Mouse (Mus musculus) left cerebral cortex, adult 2 months (tissue): ENCODE measurements around the gene Adgrb3. TPM values are rescaled to one million over a fixed set of nuclear protein-coding genes. Genes with fewer than 3 reads are reported as not detected.

Source experiments
- DNase-seq, 2 experiments: peaks; one replicate each; pipeline ENCODE4 v3.0.0; 2021 to 2022; ENCODE audit warnings: low spot score in 2 of 2, mixed read lengths in 1 of 2; ENCODE audit errors: extremely low spot score in 1 of 2
- H3K27ac ChIP-seq: fragments of 200-600 bp; 2 replicates; pipeline ENCODE4 v1.8.1; 2022
- H3K4me3 ChIP-seq: fragments of 200-600 bp; 2 replicates; pipeline ENCODE4 v1.8.1; 2022
- CTCF ChIP-seq: fragments of 200-600 bp; IDR thresholded peaks from 2 replicates; pipeline ENCODE4 v1.8.1; 2022; ENCODE audit warnings: antibody characterized with exemption, mild to moderate bottlenecking, moderate library complexity
- intact Hi-C: fragments of 180-260 bp; cut with DNase I; formaldehyde crosslinking; loops from one replicate; pipeline ENCODE4 v1.15.1; 2025
- total RNA-seq, 2 experiments: library from RNA; stranded (reverse); gene quantifications; 2 replicates each; pipeline ENCODE4 v1.2.3; 2021

Adgrb3 gene
- total RNA-seq, 2 experiments from 2014 or later, result 100 to 103 TPM

GRCm38 (mm10) chr1:25588568-25589118 lies 240.9 kb downstream of the Adgrb3 start:
- DNase-seq, result no peak
- no peak for TF ChIP-seq CTCF
- intact Hi-C loops, result no loop called here
- H3K27ac ChIP-seq, result no peak overlapping the region
- no peak overlapping the region for H3K4me3 ChIP-seq

GRCm38 (mm10) chr1:25581698-25582097 lies 247.8 kb downstream of the Adgrb3 start:
- intact Hi-C loops, result no loop called here
- no peak for TF ChIP-seq CTCF
- DNase-seq, result no peak
- Histone ChIP-seq H3K4me3 (no peak overlapping the region), H3K27ac (no peak overlapping the region)

GRCm38 (mm10) chr1:25577836-25578235 lies 251.7 kb downstream of the Adgrb3 start:
- no peak for TF ChIP-seq CTCF

GRCm38 (mm10) chr1:25576598-25576997 lies 252.9 kb downstream of the Adgrb3 start:
- intact Hi-C loops, result no loop called here
- no peak for TF ChIP-seq CTCF
- Histone ChIP-seq H3K27ac (peak overlapping the region; percentile 82), H3K4me3 (no peak overlapping the region)
- DNase-seq, result no peak

More at GRCm38 (mm10) chr1:25577836-25578235, 251.7 kb downstream of the Adgrb3 start:
- intact Hi-C loops, result no loop called here
- H3K4me3 ChIP-seq, result no peak overlapping the region
- no peak for DNase-seq
- no peak overlapping the region for H3K27ac ChIP-seq

GRCm38 (mm10) chr1:25568096-25568495 lies 261.4 kb downstream of the Adgrb3 start:
- no peak; the same call in 1 of the 2 replicates for TF ChIP-seq CTCF
- H3K4me3 ChIP-seq, result no peak overlapping the region

GRCm38 (mm10) chr1:25546072-25546471 lies 283.4 kb downstream of the Adgrb3 start:
- Histone ChIP-seq H3K27ac (no peak overlapping the region), H3K4me3 (no peak overlapping the region)
- DNase-seq, result no peak
- TF ChIP-seq CTCF, result no peak
- intact Hi-C loops, result no loop called here

More at GRCm38 (mm10) chr1:25568096-25568495, 261.4 kb downstream of the Adgrb3 start:
- no peak overlapping the region for H3K27ac ChIP-seq
- intact Hi-C loops, result no loop called here
- DNase-seq, result no peak

- intact Hi-C loops, result no loop called here
- no peak for TF ChIP-seq CTCF
These were observed 285.6 kb downstream of the Adgrb3 start for GRCm38 (mm10) chr1:25543915-25544314.

GRCm38 (mm10) chr1:25542891-25543290 lies 286.6 kb downstream of the Adgrb3 start:
- no peak for DNase-seq
- TF ChIP-seq CTCF, result no peak
- intact Hi-C loops, result no loop called here
- Histone ChIP-seq H3K4me3 (no peak overlapping the region), H3K27ac (no peak overlapping the region)

More at GRCm38 (mm10) chr1:25543915-25544314, 285.6 kb downstream of the Adgrb3 start:
- Histone ChIP-seq H3K27ac (no peak overlapping the region), H3K4me3 (no peak overlapping the region)
- no peak for DNase-seq

- Histone ChIP-seq H3K4me3 (no peak overlapping the region), H3K27ac (no peak overlapping the region)
- no peak for DNase-seq
- intact Hi-C loops, result no loop called here
- peak; percentile 51 for TF ChIP-seq CTCF
These were observed 302.5 kb downstream of the Adgrb3 start for GRCm38 (mm10) chr1:25526976-25527375.

- Histone ChIP-seq H3K27ac (no peak overlapping the region), H3K4me3 (no peak overlapping the region)
- no peak for DNase-seq
- intact Hi-C loops, result loop anchor here (1.0 to 2.0 kb wide), 2 partner anchors 106 to 315 kb away; no protein-coding TSS in a partner anchor
- TF ChIP-seq CTCF, result peak; percentile 78
These were observed 319.0 kb downstream of the Adgrb3 start for GRCm38 (mm10) chr1:25510321-25511055.

GRCm38 (mm10) chr1:25504313-25504712 lies 325.2 kb downstream of the Adgrb3 start:
- DNase-seq, result peak; percentile 38 to 57
- H3K4me3 ChIP-seq, result no peak overlapping the region
- H3K27ac ChIP-seq, result peak overlapping the region; percentile 50; the same call in 1 of the 2 replicates
- intact Hi-C loops, result loop anchor here (10.0 kb wide), 1 partner anchor 600 kb away; no protein-coding TSS in a partner anchor
- TF ChIP-seq CTCF, result peak; percentile 52

- TF ChIP-seq CTCF, result no peak
- no peak overlapping the region for H3K4me3 ChIP-seq
- intact Hi-C loops, result loop anchor here (10.0 kb wide), 1 partner anchor 599 kb away; no protein-coding TSS in a partner anchor
- no peak for DNase-seq
- peak overlapping the region; percentile 50; the same call in 1 of the 2 replicates for H3K27ac ChIP-seq
These were observed 326.0 kb downstream of the Adgrb3 start for GRCm38 (mm10) chr1:25503524-25503923.
